17 mouse cellular contexts compared by ENCODE assay signal in genomic region chr8:86779207-86779606, GRCm38 (mm10). TPM values are rescaled to one million over a fixed set of nuclear protein-coding genes. Genes with fewer than 3 reads are reported as not detected.
DNase-seq lines count a peak whose midpoint lies in the region; TF ChIP-seq lines count a peak whose summit lies in the region.
"Had no signal": no experiment of that assay in that cellular context is flagged by ENCODE, and none has a peak within 500 bp of the region (broad histone marks: within the 10 kb centered on the region; RNA-seq: fewer than 3 reads in every experiment).

No protein-coding gene starts in this region.

- peaks cover 3% of the 10 kb centered on the region; the same call in 1 of the 2 replicates for H3K4me1 ChIP-seq in kidney, adult 2 months (ENCODE audit: control insufficient read depth, insufficient read depth, low read length)
- peaks cover 5% of the 10 kb centered on the region; the same call in 1 of the 2 replicates for H3K4me1 ChIP-seq in thymus, adult 2 months (replicated peaks; ENCODE audit: control insufficient read depth, insufficient read depth, low read length)
- H3K4me1 ChIP-seq: heart, embryonic 10.5 days; midbrain, embryonic 15.5 days had no signal

- DNase-seq in kidney, adult 2 months: no peak
- no peak for DNase-seq in kidney, postnatal 14 days
- DNase-seq in CD4-positive, CD25-positive, alpha-beta regulatory T cell, adult 2 months (ENCODE audit: low read depth, low spot score): peak; percentile 43
- DNase-seq in induced T-regulatory cell, adult 2 months (ENCODE audit: low read depth): peak; percentile 47
- peak; percentile 33 for DNase-seq in thymus, adult 2 months
- DNase-seq in urinary bladder, postnatal 25 days (ENCODE audit: low spot score): no peak
- DNase-seq in urinary bladder, postnatal 14 days (ENCODE audit: low spot score): no peak
- no peak for DNase-seq in heart, adult 9 months (ENCODE audit: low spot score in 2 of 2)
- DNase-seq: B cell, adult 2 months; cerebellum, postnatal 10 days; forebrain, postnatal 0 days; gastrocnemius, postnatal 10 days; lung, adult 18-20 months; right cerebral cortex, postnatal 25 days had no signal

- no peak for TF ChIP-seq POLR2A in kidney, adult 2 months (IDR thresholded peaks at IDR 0.05; ENCODE audit: low read depth, low read length)
- TF ChIP-seq POLR2A in thymus, adult 2 months (IDR thresholded peaks at IDR 0.05; ENCODE audit: control insufficient read depth, extremely low read depth, insufficient read depth, low read length, poor library complexity): no peak

- WGBS in kidney, adult 2 months: 69% methylated on average over 8 of the region's 8 CpGs
- WGBS in thymus, adult 2 months: 20% methylated on average over 8 of the region's 8 CpGs

- 0 out of 2 replicates have a peak overlapping the region, but pooled peaks have one; percentile 33 for H3K27ac ChIP-seq in kidney, adult 2 months (ENCODE audit: insufficient read depth, low read depth, low read length)
- no peak overlapping the region for H3K27ac ChIP-seq in thymus, adult 2 months (ENCODE audit: control insufficient read depth, insufficient read depth, low read length)
- H3K27ac ChIP-seq: heart, embryonic 10.5 days; layer of hippocampus, adult 2 months; midbrain, embryonic 15.5 days had no signal

- no peak overlapping the region for H3K4me3 ChIP-seq in kidney, adult 2 months (ENCODE audit: insufficient read depth, low read depth, low read length)
- H3K4me3 ChIP-seq in thymus, adult 2 months (ENCODE audit: control insufficient read depth, insufficient read depth, low read length): no peak overlapping the region
- H3K4me3 ChIP-seq: heart, embryonic 10.5 days; layer of hippocampus, adult 2 months; midbrain, embryonic 15.5 days had no signal

- TF ChIP-seq CTCF in kidney, adult 2 months (conservative IDR thresholded peaks at IDR 0.05; ENCODE audit: insufficient read depth, insufficient read length, low read depth, low read length): no peak
- TF ChIP-seq CTCF in thymus, adult 2 months (IDR thresholded peaks at IDR 0.05; ENCODE audit: borderline replicate concordance, control insufficient read depth, extremely low read depth, insufficient read depth, low read length, poor library complexity): no peak

- no peaks in the 10 kb centered on the region for H3K27me3 ChIP-seq in kidney, adult 2 months (replicated peaks; ENCODE audit: control insufficient read depth, insufficient read depth, low read length)
- no peaks in the 10 kb centered on the region for H3K27me3 ChIP-seq in thymus, adult 2 months (ENCODE audit: control insufficient read depth, insufficient read depth, low read length)
- H3K27me3 ChIP-seq: midbrain, embryonic 15.5 days had no signal

- no peaks in the 10 kb centered on the region for H3K36me3 ChIP-seq in kidney, adult 2 months (ENCODE audit: control insufficient read depth, insufficient read depth, low read length)
- H3K36me3 ChIP-seq in thymus, adult 2 months (ENCODE audit: control insufficient read depth, insufficient read depth, low read length): no peaks in the 10 kb centered on the region
- H3K36me3 ChIP-seq: heart, embryonic 10.5 days; midbrain, embryonic 15.5 days had no signal

RNA-seq across cellular contexts. Expression of gene Siah1a, which starts 33.5 kb away (rescaled TPM):
- polyA plus RNA-seq in kidney, adult 2 months (2012; rRNA removed): 18.4 and 19.8 TPM in 2 replicates
- 32.6 and 35.7 TPM in 2 replicates for polyA plus RNA-seq in thymus, adult 2 months (2012; rRNA removed)

RNA-seq across cellular contexts. Expression of gene Gm10638, which starts 33.7 kb away (rescaled TPM):
- 1.5 and 2.2 TPM in 2 replicates for polyA plus RNA-seq in kidney, adult 2 months (2012; rRNA removed)
- 1.8 and 2.2 TPM in 2 replicates for polyA plus RNA-seq in thymus, adult 2 months (2012; rRNA removed)

Comparison
In these comparisons a context has a peak if more than half of its experiments do, and no peak if none do; other contexts are left out.
1. DNase-seq: peak in CD4-positive, CD25-positive, alpha-beta regulatory T cell, adult 2 months (single experiment), induced T-regulatory cell, adult 2 months (single experiment) and thymus, adult 2 months (single experiment); none in kidney, adult 2 months (single experiment), kidney, postnatal 14 days (single experiment), urinary bladder, postnatal 25 days (single experiment), urinary bladder, postnatal 14 days (single experiment) and heart, adult 9 months (0 of 2).